Mouse (Mus musculus) ES-E14 (cell line): ENCODE measurements at regions not wholly inside any gene's neighbourhood (a gene's known extent, or its start where the extent isn't known, plus 50 kb on each side); places are given as distances from the start of the nearest gene placed in this dataset.

Experiments
- DNase-seq: peaks from one replicate; pipeline ENCODE4 v3.0.0-alpha.2; 2013; ENCODE audit warnings: low read depth, low spot score
- H3K27ac ChIP-seq: 2 replicates; pipeline ENCODE4 v1.5.1; 2012; ENCODE audit warnings: low read depth, mild to moderate bottlenecking, low read length, moderate library complexity, mixed read lengths; ENCODE audit not compliant: poor library complexity, insufficient read depth, severe bottlenecking
- H3K36me3 ChIP-seq: 2 replicates; pipeline ENCODE4 v1.6.1; 2012; ENCODE audit warnings: mild to moderate bottlenecking, low read length, moderate library complexity, mixed read lengths; ENCODE audit not compliant: control insufficient read depth, poor library complexity, insufficient read depth, severe bottlenecking
- H3K4me1 ChIP-seq, 2 experiments: fragments of 150-350 bp in 1 of 2; sonication (generic) in 1 of 2; 2 replicates each; pipeline ENCODE4 v1.6.1; 2012; ENCODE audit warnings: low read length in 2 of 2, mild to moderate bottlenecking in 1 of 2, mixed read lengths in 1 of 2; ENCODE audit not compliant: control insufficient read depth in 2 of 2, insufficient read depth in 2 of 2, poor library complexity in 1 of 2
- H3K4me3 ChIP-seq, 2 experiments: fragments of 150-350 bp in 1 of 2; sonication (generic) in 1 of 2; 2 replicates each; pipeline ENCODE4 v1.5.1; 2012; ENCODE audit warnings: low read length in 2 of 2, low read depth in 1 of 2, mild to moderate bottlenecking in 1 of 2, mixed read lengths in 1 of 2; ENCODE audit not compliant: insufficient read depth in 1 of 2, poor library complexity in 1 of 2, severe bottlenecking in 1 of 2
- H3K9ac ChIP-seq: 2 replicates; pipeline ENCODE4 v1.6.1; 2012; ENCODE audit warnings: low read depth, mild to moderate bottlenecking, low read length, mixed read lengths; ENCODE audit not compliant: poor library complexity, insufficient read depth, severe bottlenecking
- H3K9me3 ChIP-seq: fragments of 150-350 bp; sonication (generic); 2 replicates; pipeline ENCODE4 v1.6.1; 2012; ENCODE audit warnings: low read depth, mild to moderate bottlenecking, low read length; ENCODE audit not compliant: control insufficient read depth, insufficient read depth
- CHD2 ChIP-seq: IDR thresholded peaks from 2 replicates; pipeline ENCODE4 v1.6.1; 2014; ENCODE audit warnings: mild to moderate bottlenecking, low read depth, low read length, inconsistent platforms
- HCFC1 ChIP-seq: IDR thresholded peaks from 2 replicates; pipeline ENCODE4 v1.6.1; 2012; ENCODE audit warnings: low read length, inconsistent platforms, borderline replicate concordance; ENCODE audit not compliant: insufficient read depth
- MAFK ChIP-seq: IDR thresholded peaks from 2 replicates; pipeline ENCODE4 v1.6.1; 2014; ENCODE audit warnings: mild to moderate bottlenecking, low read depth, low read length, inconsistent platforms; ENCODE audit not compliant: insufficient read depth
- ZC3H11A ChIP-seq: IDR thresholded peaks from 2 replicates; pipeline ENCODE4 v1.6.1; 2012; ENCODE audit warnings: low read depth, mild to moderate bottlenecking, inconsistent platforms, low read length, borderline replicate concordance
- ZNF384 ChIP-seq: IDR thresholded peaks from 2 replicates; pipeline ENCODE4 v1.6.1; 2012; ENCODE audit warnings: low read depth, low read length, inconsistent platforms
- in situ Hi-C, 2 experiments: fragments of 600-800 bp; cut with MboI; formaldehyde crosslinking; loops; one replicate each; pipeline ENCODE4 v1.15.1; 2025; ENCODE audit warnings: low sequenced_read_pairs in 2 of 2, inconsistent platforms in 1 of 2; ENCODE audit not compliant: unreplicated experiment in 2 of 2

DNA sequence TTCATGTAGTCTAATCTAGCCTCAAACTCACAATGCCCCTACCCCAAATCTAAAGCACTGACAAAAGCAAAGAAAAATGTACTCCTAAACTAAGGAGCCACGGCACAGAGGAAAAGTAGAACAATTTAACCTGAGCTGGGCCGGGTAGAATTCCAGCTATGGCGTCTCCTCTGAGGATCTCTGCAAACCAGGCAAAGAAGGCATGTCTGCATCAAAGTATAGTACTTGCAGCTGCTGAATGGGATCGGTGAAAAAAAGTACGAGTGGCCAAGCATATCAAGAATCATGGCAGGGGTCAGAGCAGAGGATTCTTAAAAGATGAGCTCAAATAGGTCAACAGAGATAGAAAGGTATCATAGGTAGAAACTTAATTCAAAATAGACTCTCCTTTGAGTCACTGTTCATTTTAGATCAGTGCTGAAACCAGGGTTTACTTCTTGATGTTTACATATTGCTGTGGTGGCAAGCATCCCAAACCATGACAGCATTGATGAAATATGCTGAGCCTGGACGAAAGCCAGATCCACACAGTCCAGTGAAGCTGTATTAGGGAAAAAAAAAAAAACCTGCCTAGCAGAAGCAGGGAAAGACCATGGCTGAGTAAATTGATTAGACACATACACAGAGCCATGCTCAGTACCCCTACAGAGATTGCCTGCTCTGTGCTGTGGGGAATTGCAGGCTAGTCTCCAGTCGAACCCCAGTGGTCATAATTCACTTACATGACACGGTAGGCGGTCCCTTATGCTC lies 189.1 kb upstream of the Ptchd4 start:
- DNase-seq = no peak

DNA sequence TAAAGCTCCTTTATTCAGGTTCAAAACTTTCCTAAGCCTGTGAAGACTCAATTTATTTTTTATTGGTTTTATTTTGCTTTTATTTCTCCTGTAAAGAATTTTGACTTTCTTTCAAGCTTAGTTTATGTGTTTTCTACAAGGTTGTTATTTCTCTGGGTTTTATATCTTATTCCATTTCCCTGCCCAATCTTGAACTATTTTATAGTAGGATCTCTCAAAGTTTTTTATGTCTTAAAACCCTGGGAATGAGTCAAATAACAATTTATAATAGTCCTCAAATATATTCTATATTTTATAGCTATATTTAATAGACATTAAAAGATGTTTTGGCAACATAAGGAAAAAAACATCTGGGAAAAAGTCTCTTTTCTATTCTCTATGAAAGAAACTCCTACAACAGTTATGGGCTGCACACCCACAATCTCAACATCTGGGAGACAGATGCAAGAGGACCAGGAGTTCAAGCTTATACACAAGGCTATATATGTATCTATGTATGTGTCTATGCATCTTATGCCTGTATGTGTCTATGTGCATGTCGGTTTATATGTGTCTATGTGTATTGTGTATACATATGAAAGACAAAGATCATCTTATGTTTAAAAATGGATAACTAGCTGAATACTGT lies 146.2 kb upstream of the Ptchd4 start:
- no peak overlapping the region for H3K27ac ChIP-seq
- DNase-seq = no peak
- no peaks in the 10 kb centered on the region for H3K9me3 ChIP-seq
- H3K9ac ChIP-seq = no peak overlapping the region
- TF ChIP-seq ZNF384 = no peak
- TF ChIP-seq ZC3H11A = no peak
- TF ChIP-seq CHD2 = no peak
- TF ChIP-seq HCFC1 = no peak
- TF ChIP-seq MAFK = no peak
- no peak overlapping the region for H3K4me3 ChIP-seq
- in situ Hi-C loops = no loop called here
- H3K36me3 ChIP-seq = no peaks in the 10 kb centered on the region
- no peaks in the 10 kb centered on the region for H3K4me1 ChIP-seq

More for the DNA sequence above, 189.1 kb upstream of the Ptchd4 start:
- Histone ChIP-seq H3K36me3 (no peaks in the 10 kb centered on the region), H3K4me1 (no peaks in the 10 kb centered on the region), H3K27ac (no peak overlapping the region), H3K4me3 (no peak overlapping the region), H3K9ac (no peak overlapping the region), H3K9me3 (no peaks in the 10 kb centered on the region)
- TF ChIP-seq CHD2 (no peak), ZC3H11A (no peak), HCFC1 (no peak), MAFK (no peak), ZNF384 (no peak)
- in situ Hi-C loops = no loop called here

DNA sequence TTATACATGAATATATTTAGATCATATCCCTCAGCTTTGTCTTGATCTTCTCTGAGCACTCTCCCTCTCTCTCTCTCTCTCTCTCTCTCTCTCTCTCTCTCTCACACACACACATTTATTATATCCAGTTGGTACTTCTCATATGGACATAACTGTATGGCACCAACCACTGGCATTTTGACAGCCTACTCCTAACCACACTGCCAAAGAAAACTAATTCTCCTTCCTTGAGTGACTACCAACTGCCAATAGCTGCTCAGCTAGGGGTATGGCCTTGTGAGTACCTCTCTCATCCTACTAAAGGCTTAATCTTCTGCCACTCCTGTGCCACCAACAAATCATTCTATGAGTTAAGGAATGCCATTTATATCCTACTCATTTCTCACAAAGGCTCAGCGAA lies 127.2 kb upstream of the Ptchd4 start:
- in situ Hi-C loops = no loop called here
- Histone ChIP-seq H3K4me1 (no peaks in the 10 kb centered on the region), H3K27ac (no peak overlapping the region), H3K9me3 (no peaks in the 10 kb centered on the region), H3K36me3 (no peaks in the 10 kb centered on the region), H3K4me3 (no peak overlapping the region), H3K9ac (no peak overlapping the region)
- TF ChIP-seq ZC3H11A = no peak
- no peak for TF ChIP-seq MAFK
- TF ChIP-seq HCFC1 = no peak
- no peak for TF ChIP-seq ZNF384
- no peak for TF ChIP-seq CHD2
- no peak for DNase-seq

DNA sequence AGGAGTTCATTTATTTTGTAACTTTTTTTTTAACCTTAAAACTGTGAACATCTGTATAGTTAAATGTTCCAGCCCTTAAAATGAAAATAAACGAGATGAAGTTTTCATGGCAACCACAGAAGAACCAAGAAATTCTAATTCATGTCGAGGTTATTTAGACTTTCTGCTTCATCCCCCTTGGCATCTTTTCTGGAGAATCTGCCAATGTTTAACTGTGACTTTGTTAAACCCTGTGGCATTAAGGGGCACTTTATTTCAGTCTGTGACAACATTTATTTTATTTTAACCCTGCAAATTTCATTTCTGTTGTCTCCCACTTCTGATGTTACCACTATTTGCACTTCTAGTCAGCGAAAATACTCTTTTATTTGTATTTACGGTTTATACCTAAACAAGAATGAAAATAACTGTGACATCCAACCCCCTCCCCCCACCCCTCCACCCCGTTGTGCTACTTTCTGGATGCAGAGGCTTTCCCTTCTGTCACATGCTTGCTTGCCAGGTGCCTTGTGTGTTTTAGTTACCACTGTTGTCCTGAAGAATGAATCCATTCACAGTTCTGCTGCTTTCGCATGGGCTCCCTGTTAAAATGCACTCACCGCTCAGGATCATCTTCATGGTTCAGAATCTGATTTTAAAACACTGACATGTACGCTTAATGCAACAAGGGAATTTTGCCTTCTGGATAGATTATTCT lies 125.4 kb upstream of the Ptchd4 start:
- TF ChIP-seq ZC3H11A (no peak), CHD2 (no peak), ZNF384 (no peak), MAFK (no peak), HCFC1 (no peak)
- Histone ChIP-seq H3K27ac (no peak overlapping the region), H3K9me3 (no peaks in the 10 kb centered on the region), H3K36me3 (no peaks in the 10 kb centered on the region), H3K4me1 (no peaks in the 10 kb centered on the region), H3K9ac (no peak overlapping the region), H3K4me3 (no peak overlapping the region)
- in situ Hi-C loops = no loop called here
- no peak for DNase-seq
